Mouse (Mus musculus) CH12.LX (cell line): ENCODE results near the gene Selenof. TPM values are rescaled to one million over a fixed set of nuclear protein-coding genes. Genes with fewer than 3 reads are reported as not detected.

Source experiments
- DNase-seq: peaks from one replicate; pipeline ENCODE4 v3.0.0-alpha.2; 2013; ENCODE audit errors: extremely low read depth
- H3K27ac ChIP-seq: 2 replicates; pipeline ENCODE4 v1.5.1; 2012; ENCODE audit warnings: low read depth, mild to moderate bottlenecking, control low read depth, moderate library complexity; ENCODE audit not compliant: insufficient read depth
- H3K27me3 ChIP-seq: replicated peaks from 2 replicates; pipeline ENCODE3; 2012; ENCODE audit warnings: inconsistent platforms
- H3K36me3 ChIP-seq, 2 experiments: replicated peaks in 1 of 2; 2 replicates each; pipeline versions ENCODE3 to v1.6.1; 2012; ENCODE audit warnings: inconsistent platforms in 1 of 2, low read length in 1 of 2, mild to moderate bottlenecking in 1 of 2, mixed read lengths in 1 of 2, moderate library complexity in 1 of 2; ENCODE audit not compliant: control insufficient read depth in 1 of 2, insufficient read depth in 1 of 2
- H3K4me1 ChIP-seq, 2 experiments: 2 replicates each; pipeline ENCODE4 v1.6.1; 2012; ENCODE audit warnings: inconsistent platforms in 1 of 2, moderate library complexity in 1 of 2; ENCODE audit not compliant: insufficient read depth in 2 of 2, control insufficient read depth in 1 of 2
- H3K4me2 ChIP-seq: 2 replicates; pipeline ENCODE4 v1.6.1; 2012; ENCODE audit warnings: low read depth, mild to moderate bottlenecking, control low read depth; ENCODE audit not compliant: poor library complexity, insufficient read depth, severe bottlenecking
- H3K4me3 ChIP-seq, 3 experiments: fragments of 150-350 bp in 1 of 3; sonication (generic) in 1 of 3; replicated peaks in 1 of 3; 2 replicates each; pipeline versions ENCODE3 to v1.5.1; 2011 to 2012; ENCODE audit warnings: low read depth in 2 of 3, low read length in 2 of 3, mild to moderate bottlenecking in 2 of 3, moderate library complexity in 2 of 3, control low read depth in 1 of 3, improper control_type of control experiment in 1 of 3, inconsistent platforms in 1 of 3, mixed read lengths in 1 of 3; ENCODE audit not compliant: poor library complexity in 1 of 3
- H3K79me2 ChIP-seq: replicated peaks from 2 replicates; pipeline ENCODE4 v1.6.1; 2012; ENCODE audit warnings: mild to moderate bottlenecking, moderate library complexity; ENCODE audit not compliant: control insufficient read depth, poor library complexity, insufficient read depth, severe bottlenecking; ENCODE audit errors: extremely low read depth
- H3K9ac ChIP-seq: 2 replicates; pipeline ENCODE4 v1.6.1; 2012; ENCODE audit warnings: low read depth, mild to moderate bottlenecking, control low read depth, moderate library complexity; ENCODE audit not compliant: insufficient read depth
- H3K9me3 ChIP-seq: replicated peaks from 2 replicates; pipeline ENCODE3; 2012; ENCODE audit warnings: low read length, inconsistent platforms, mixed read lengths
- BHLHE40 ChIP-seq: IDR thresholded peaks from 2 replicates; pipeline ENCODE4 v1.6.1; 2011; ENCODE audit warnings: mild to moderate bottlenecking, low read depth, low read length, improper control_type of control experiment
- CHD1 ChIP-seq: IDR thresholded peaks from 2 replicates; pipeline ENCODE4 v1.6.1; 2012; ENCODE audit warnings: low read depth, low read length, improper control_type of control experiment, inconsistent platforms
- CTCF ChIP-seq, 2 experiments: IDR thresholded peaks in 1 of 2; conservative IDR thresholded peaks in 1 of 2; 2 replicates each; pipeline ENCODE4 v1.5.1; 2011 to 2012; ENCODE audit warnings: low read depth in 2 of 2, low read length in 2 of 2, improper control_type of control experiment in 1 of 2, inconsistent platforms in 1 of 2, mild to moderate bottlenecking in 1 of 2, moderate library complexity in 1 of 2
- E2F4 ChIP-seq: IDR thresholded peaks from 2 replicates; pipeline ENCODE4 v1.6.1; 2011; ENCODE audit warnings: low read depth, low read length, improper control_type of control experiment; ENCODE audit not compliant: insufficient replicate concordance
- GABPA ChIP-seq: IDR thresholded peaks from 2 replicates; pipeline ENCODE4 v1.6.1; 2012; ENCODE audit warnings: low read depth, low read length, improper control_type of control experiment, inconsistent platforms; ENCODE audit not compliant: insufficient replicate concordance
- JUND ChIP-seq: conservative IDR thresholded peaks from 2 replicates; pipeline ENCODE4 v1.6.1; 2011; ENCODE audit warnings: low read depth, low read length, improper control_type of control experiment
- MEF2A ChIP-seq: IDR thresholded peaks from 2 replicates; pipeline ENCODE4 v1.6.1; 2014; ENCODE audit warnings: low read depth, mild to moderate bottlenecking, inconsistent platforms, low read length, improper control_type of control experiment, borderline replicate concordance
- MXI1 ChIP-seq: IDR thresholded peaks from 2 replicates; pipeline ENCODE4 v1.6.1; 2011; ENCODE audit warnings: mild to moderate bottlenecking, low read depth, low read length, improper control_type of control experiment
- MYC ChIP-seq: IDR thresholded peaks from 2 replicates; pipeline ENCODE4 v1.6.1; 2011; ENCODE audit warnings: low read depth, mild to moderate bottlenecking, improper control_type of control experiment, low read length
- PAX5 ChIP-seq: IDR thresholded peaks from 2 replicates; pipeline ENCODE4 v1.6.1; 2012; ENCODE audit warnings: low read length, inconsistent platforms, mixed read lengths
- POLR2A ChIP-seq: IDR thresholded peaks from 2 replicates; pipeline ENCODE4 v1.6.1; 2011; ENCODE audit warnings: low read depth, mild to moderate bottlenecking, improper control_type of control experiment, low read length
- POLR2AphosphoS2 ChIP-seq: IDR thresholded peaks from 2 replicates; pipeline ENCODE4 v1.6.1; 2011; ENCODE audit warnings: low read depth, low read length, improper control_type of control experiment
- RAD21 ChIP-seq: IDR thresholded peaks from 2 replicates; pipeline ENCODE4 v1.6.1; 2011; ENCODE audit warnings: low read depth, mild to moderate bottlenecking, low read length, improper control_type of control experiment, moderate library complexity
- RCOR1 ChIP-seq: conservative IDR thresholded peaks from 2 replicates; pipeline ENCODE4 v1.6.1; 2012; ENCODE audit warnings: low read depth, mild to moderate bottlenecking, inconsistent platforms, low read length, improper control_type of control experiment
- SMC3 ChIP-seq: IDR thresholded peaks from 2 replicates; pipeline ENCODE4 v1.6.1; 2011; ENCODE audit warnings: low read depth, low read length, improper control_type of control experiment
- TCF12 ChIP-seq: IDR thresholded peaks from 2 replicates; pipeline ENCODE4 v1.6.1; 2014; ENCODE audit warnings: low read depth, mild to moderate bottlenecking, inconsistent platforms, low read length, improper control_type of control experiment
- UBTF ChIP-seq: IDR thresholded peaks from 2 replicates; pipeline ENCODE4 v1.6.1; 2012; ENCODE audit warnings: low read depth, mild to moderate bottlenecking, inconsistent platforms, low read length, improper control_type of control experiment, moderate library complexity
- ZC3H11A ChIP-seq: IDR thresholded peaks from 2 replicates; pipeline ENCODE4 v1.6.1; 2012; ENCODE audit warnings: low read depth, mild to moderate bottlenecking, inconsistent platforms, low read length, improper control_type of control experiment
- ZKSCAN1 ChIP-seq: IDR thresholded peaks from 2 replicates; pipeline ENCODE4 v1.6.1; 2012; ENCODE audit warnings: low read depth, inconsistent platforms, low read length, improper control_type of control experiment, borderline replicate concordance
- ZMIZ1 ChIP-seq: IDR thresholded peaks from 2 replicates; pipeline ENCODE4 v1.6.1; 2012; ENCODE audit warnings: low read depth, mild to moderate bottlenecking, inconsistent platforms, low read length, improper control_type of control experiment
- ZNF384 ChIP-seq: IDR thresholded peaks from 2 replicates; pipeline ENCODE4 v1.6.1; 2012; ENCODE audit warnings: low read depth, low read length, improper control_type of control experiment, inconsistent platforms
- dilution Hi-C: fragments of 300-500 bp; cut with MboI; formaldehyde crosslinking; loops from 2 replicates; pipeline ENCODE4 v1.14.3; 2020; ENCODE audit warnings: low sequenced_read_pairs; ENCODE audit not compliant: extremely low pct_unique_long_range_greater_than_20kb, extremely low pct_ligation_motif_present
- in situ Hi-C: fragments of 300-500 bp; cut with MboI; formaldehyde crosslinking; loops from 3 replicates; pipeline ENCODE4 v1.14.3; 2019; ENCODE audit warnings: low sequenced_read_pairs, low pct_ligation_motif_present, low pct_unique_long_range_greater_than_20kb, mixed read lengths
- polyA plus RNA-seq: library from polyadenylated mRNA; unstranded; fragments of >175 nt; gene quantifications from 2 replicates; pipeline ENCODE4 v1.2.1, GENCODE M21; 2012; ENCODE audit warnings: low read depth; ENCODE audit not compliant: insufficient read length
- total RNA-seq, 2 experiments: library from RNA; depleted of rRNA; stranded (reverse); fragments of 300-350 nt in 1 of 2; fragments of >200 nt in 1 of 2; gene quantifications; 2 replicates each; pipeline ENCODE4 v1.2.3; 2012 to 2014

Selenof gene
- total and polyA plus RNA-seq, 3 experiments: 528 to 1,358 (median 678) TPM

GRCm38 (mm10) chr3:144535056-144535455, 35.0 kb upstream of the Selenof start:
- TF ChIP-seq CHD1 (no peak), ZMIZ1 (no peak), MYC (no peak), BHLHE40 (no peak), PAX5 (no peak), MXI1 (no peak), ZNF384 (no peak), UBTF (no peak), CTCF (conservative IDR thresholded peaks at IDR 0.05 in 1 of 2, IDR thresholded peaks at IDR 0.05 in 1 of 2; ENCODE audit: low read depth in 2 of 2, low read length in 2 of 2) (no peak), SMC3 (no peak), GABPA (no peak), ZC3H11A (no peak), TCF12 (no peak), RAD21 (no peak), JUND (no peak), MEF2A (no peak), POLR2A (no peak), E2F4 (no peak)
- in situ Hi-C loops: no loop called here

GRCm38 (mm10) chr3:144537078-144537855, 32.8 kb upstream of the Selenof start:
- Histone ChIP-seq H3K27ac (no peak overlapping the region), H3K79me2 (peaks cover under 1% of the 10 kb centered on the region; the same call in 1 of the 2 replicates), H3K9ac (no peak overlapping the region), H3K4me1 (peaks cover 7 to 27% of the 10 kb centered on the region in 2 experiments), H3K27me3 (no peaks in the 10 kb centered on the region), H3K4me3 (peak overlapping the region in 1 of 3 experiments; percentile 4), H3K4me2 (no peak overlapping the region), H3K9me3 (no peaks in the 10 kb centered on the region), H3K36me3 (peaks cover 0 to 10% of the 10 kb centered on the region in 2 experiments)
- TF ChIP-seq POLR2AphosphoS2 (no peak), ZKSCAN1 (peak; percentile 93), RCOR1 (no peak), TCF12 (no peak)
- no peak for DNase-seq
- in situ Hi-C loops: no loop called here
- dilution Hi-C loops: no loop called here

More at GRCm38 (mm10) chr3:144535056-144535455, 35.0 kb upstream of the Selenof start:
- Histone ChIP-seq H3K4me1 (peaks cover 7 to 37% of the 10 kb centered on the region in 2 experiments), H3K4me3 (no peak overlapping the region), H3K79me2 (peaks cover 4% of the 10 kb centered on the region; the same call in 1 of the 2 replicates), H3K9ac (no peak overlapping the region), H3K36me3 (peaks cover 0 to 5% of the 10 kb centered on the region in 2 experiments), H3K4me2 (no peak overlapping the region), H3K27ac (no peak overlapping the region), H3K27me3 (no peaks in the 10 kb centered on the region), H3K9me3 (no peaks in the 10 kb centered on the region)
- no peak for DNase-seq
- dilution Hi-C loops: no loop called here
